Mouse (Mus musculus): ENCODE measurements around the gene Lhcgr.

- TF ChIP-seq CTCF (IDR thresholded peaks at IDR 0.05; ENCODE audit: control insufficient read depth, insufficient read depth, insufficient replicate concordance, low read depth, low read length) = no peak
- no peak for TF ChIP-seq POLR2A (IDR thresholded peaks at IDR 0.05; ENCODE audit: control insufficient read depth, low read depth, low read length)
Measured at GRCm38 (mm10) chr17:88769283-88769859, 22.4 kb downstream of the Lhcgr start.

All from testis, adult 2 months (tissue).